Mouse (Mus musculus) hindbrain, embryonic 13.5 days (tissue): ENCODE measurements around the gene Edem2. TPM values are rescaled to one million over a fixed set of nuclear protein-coding genes. Genes with fewer than 3 reads are reported as not detected.

ENCODE experiments used
- ATAC-seq: fragments of 200-750 bp; cut with Nextera tagmentation; 2 replicates; pipeline ENCODE4 v1.8.0; 2017; ENCODE audit warnings: moderate TSS enrichment; ENCODE audit not compliant: low FRiP score
- H3K27ac ChIP-seq: fragments of 300-500 bp; sonication (generic); 2 replicates; pipeline ENCODE4 v1.5.1; 2015; ENCODE audit warnings: inconsistent platforms, mild to moderate bottlenecking, moderate library complexity
- H3K27me3 ChIP-seq: fragments of 300-500 bp; sonication (generic); 2 replicates; pipeline ENCODE4 v1.6.1; 2015; ENCODE audit warnings: mild to moderate bottlenecking, inconsistent platforms
- H3K36me3 ChIP-seq: fragments of 300-500 bp; sonication (generic); 2 replicates; pipeline ENCODE4 v1.6.1; 2015; ENCODE audit warnings: mild to moderate bottlenecking, inconsistent platforms
- H3K4me1 ChIP-seq: fragments of 300-500 bp; sonication (generic); replicated peaks from 2 replicates; pipeline ENCODE4 v1.6.1; 2015; ENCODE audit warnings: inconsistent platforms
- H3K4me2 ChIP-seq: fragments of 300-500 bp; sonication (generic); 2 replicates; pipeline ENCODE4 v1.6.1; 2015; ENCODE audit warnings: inconsistent platforms, mild to moderate bottlenecking, moderate library complexity
- H3K4me3 ChIP-seq: fragments of 300-500 bp; sonication (generic); 2 replicates; pipeline ENCODE4 v1.5.1; 2015; ENCODE audit warnings: mild to moderate bottlenecking, inconsistent platforms
- H3K9ac ChIP-seq: fragments of 300-500 bp; sonication (generic); 2 replicates; pipeline ENCODE4 v1.6.1; 2015; ENCODE audit warnings: mild to moderate bottlenecking, inconsistent platforms
- H3K9me3 ChIP-seq: fragments of 300-500 bp; sonication (generic); 2 replicates; pipeline ENCODE4 v1.6.1; 2016; ENCODE audit warnings: inconsistent platforms
- WGBS: fragments of 180-500 bp; shearing (Covaris S2); methylation state at CpG from one replicate; pipeline ENCODE4 v1.1.7; 2015; 5-methylcytosine and 5-hydroxymethylcytosine counted together
- polyA plus RNA-seq: library from polyadenylated mRNA; unstranded; fragments of >200 nt; fragmentation: Nextera tagmentation; extraction: Ambion mirVana; gene quantifications from 2 replicates; pipeline ENCODE4 v1.2.1, GENCODE M21; 2015

Edem2 gene
- polyA plus RNA-seq, 1 experiment from 2014 or later, result 45.3 TPM

DNA sequence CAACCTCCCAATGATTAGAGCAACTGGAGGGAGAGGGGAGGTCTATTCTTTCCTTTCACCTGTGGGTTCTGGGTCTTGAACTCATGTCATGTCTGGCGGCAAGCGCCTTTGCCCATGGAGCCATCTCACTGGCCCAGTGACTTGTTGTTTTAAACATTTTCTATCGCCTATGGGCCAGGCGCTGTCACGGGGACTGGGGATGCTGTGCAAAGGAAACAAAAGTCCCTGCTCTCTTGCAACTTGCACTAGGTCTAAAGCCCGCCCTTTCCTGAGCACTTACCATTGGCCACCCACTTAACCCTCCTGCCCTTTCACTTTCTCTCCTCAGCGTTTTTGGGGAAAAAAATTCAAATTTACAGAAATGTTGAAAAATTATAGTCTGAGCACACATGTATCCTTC, 32.4 kb downstream of the Edem2 start:
- no peaks in the 10 kb centered on the region for H3K9me3 ChIP-seq
- H3K4me1 ChIP-seq, result no peaks in the 10 kb centered on the region
- H3K4me2 ChIP-seq, result no peak overlapping the region
- no peak for ATAC-seq
- no peak overlapping the region for H3K27ac ChIP-seq
- H3K4me3 ChIP-seq, result no peak overlapping the region
- WGBS, result 73% methylated on average over 7 of the region's 7 CpGs
- H3K27me3 ChIP-seq, result no peaks in the 10 kb centered on the region
- H3K36me3 ChIP-seq, result peaks cover 15% of the 10 kb centered on the region
- H3K9ac ChIP-seq, result no peak overlapping the region

DNA sequence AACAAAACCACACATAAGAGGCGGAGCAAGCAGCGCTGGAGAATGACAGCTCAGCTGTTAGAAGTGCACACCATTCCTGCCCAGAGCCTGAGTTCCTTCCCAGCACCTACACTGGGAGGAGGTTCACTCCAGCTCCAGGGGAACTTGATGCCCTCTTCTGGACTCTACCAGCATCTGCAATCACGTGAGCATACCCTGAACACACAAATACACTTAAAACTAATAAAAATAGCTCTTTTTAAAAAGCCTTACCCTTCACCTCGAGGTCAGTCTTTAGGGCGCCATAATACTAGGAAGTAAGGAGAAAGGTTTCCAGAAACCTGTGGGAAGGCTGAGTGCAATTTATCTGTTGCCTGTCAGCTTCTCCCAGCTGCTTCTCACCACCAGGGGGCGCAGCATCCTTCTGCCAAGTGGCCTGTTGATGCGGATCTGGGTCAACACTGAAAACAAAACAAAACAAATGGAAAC, 33.1 kb downstream of the Edem2 start:
- WGBS, result 12% methylated on average over 7 of the region's 7 CpGs
- Histone ChIP-seq H3K4me2 (no peak overlapping the region), H3K4me3 (no peak overlapping the region), H3K27me3 (no peaks in the 10 kb centered on the region), H3K27ac (no peak overlapping the region), H3K9me3 (no peaks in the 10 kb centered on the region), H3K9ac (no peak overlapping the region), H3K36me3 (peaks cover 7% of the 10 kb centered on the region), H3K4me1 (peaks cover 2% of the 10 kb centered on the region)
- no peak for ATAC-seq

DNA sequence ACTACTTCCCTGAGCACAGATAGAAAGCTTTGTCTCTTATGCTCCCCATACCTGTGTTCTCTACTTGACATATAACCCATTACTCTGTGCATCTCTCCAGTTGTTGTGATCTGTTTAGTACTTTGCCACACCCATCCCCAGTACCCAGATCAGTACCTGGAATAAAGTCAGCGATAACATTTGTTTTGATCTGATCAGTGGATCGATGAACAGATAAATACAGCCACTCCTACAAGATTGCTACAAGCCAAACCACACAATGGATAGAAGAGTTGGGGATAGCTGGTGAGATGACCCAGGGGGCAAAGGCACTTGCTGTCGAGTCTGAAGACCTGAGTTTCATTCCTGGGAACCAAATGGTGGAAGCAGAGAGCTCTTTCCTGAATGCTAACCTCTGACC, 34.0 kb downstream of the Edem2 start:
- 75% methylated on average over 3 of the region's 3 CpGs for WGBS
- Histone ChIP-seq H3K36me3 (no peaks in the 10 kb centered on the region), H3K4me3 (no peak overlapping the region), H3K27ac (no peak overlapping the region), H3K4me2 (no peak overlapping the region), H3K4me1 (peaks cover 10% of the 10 kb centered on the region), H3K27me3 (no peaks in the 10 kb centered on the region), H3K9ac (no peak overlapping the region), H3K9me3 (no peaks in the 10 kb centered on the region)
- no peak for ATAC-seq

DNA sequence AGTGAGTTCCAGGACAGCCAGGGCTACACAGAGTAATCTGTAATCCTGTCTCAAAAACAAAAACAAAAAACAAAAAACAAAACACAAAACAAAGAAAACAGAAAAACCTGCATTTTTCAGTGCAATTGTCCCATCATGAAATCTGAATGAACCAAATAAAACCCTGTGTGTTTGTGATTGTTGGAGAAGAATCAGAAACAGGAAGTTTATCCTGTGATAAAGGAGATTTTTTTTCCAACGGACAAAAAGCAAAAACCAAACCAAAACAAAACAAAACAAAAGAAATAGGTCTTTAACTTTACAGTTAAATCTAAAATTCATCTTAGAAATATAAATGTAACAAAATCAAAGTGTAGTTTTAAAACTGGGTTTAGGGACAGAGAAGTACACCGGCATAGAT, 34.7 kb downstream of the Edem2 start:
- no peak for ATAC-seq
- 80% methylated on average over 2 of the region's 2 CpGs for WGBS
- no peaks in the 10 kb centered on the region for H3K36me3 ChIP-seq

DNA sequence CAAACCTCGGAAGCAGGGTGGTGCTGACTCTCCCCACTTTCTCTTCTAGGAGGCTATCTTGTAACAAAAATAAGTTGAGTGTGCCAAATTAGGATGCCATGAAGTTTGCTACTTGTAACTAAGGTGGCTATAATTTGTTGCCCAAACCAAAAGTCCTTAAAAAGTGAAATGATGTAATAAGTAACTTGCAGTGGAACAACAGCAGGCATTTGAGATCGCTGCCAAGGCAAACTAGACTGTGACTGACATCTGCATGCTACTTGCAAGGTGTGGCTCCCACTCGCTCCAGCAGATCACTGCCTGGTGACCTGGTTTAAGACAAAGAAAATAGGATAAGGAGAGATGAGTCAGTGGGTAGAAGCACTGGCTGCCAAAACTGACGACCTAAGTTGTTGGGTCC, 36.1 kb downstream of the Edem2 start:
- Histone ChIP-seq H3K4me1 (peaks cover 25% of the 10 kb centered on the region), H3K27ac (no peak overlapping the region), H3K4me2 (no peak overlapping the region), H3K9me3 (no peaks in the 10 kb centered on the region), H3K9ac (no peak overlapping the region), H3K27me3 (no peaks in the 10 kb centered on the region), H3K4me3 (no peak overlapping the region), H3K36me3 (no peaks in the 10 kb centered on the region)
- WGBS, result 82% methylated on average over 4 of the region's 4 CpGs
- no peak for ATAC-seq

More for the DNA sequence above, 34.7 kb downstream of the Edem2 start:
- Histone ChIP-seq H3K27ac (no peak overlapping the region), H3K27me3 (no peaks in the 10 kb centered on the region), H3K9ac (no peak overlapping the region), H3K4me2 (no peak overlapping the region), H3K9me3 (no peaks in the 10 kb centered on the region), H3K4me3 (no peak overlapping the region), H3K4me1 (peaks cover 17% of the 10 kb centered on the region)

DNA sequence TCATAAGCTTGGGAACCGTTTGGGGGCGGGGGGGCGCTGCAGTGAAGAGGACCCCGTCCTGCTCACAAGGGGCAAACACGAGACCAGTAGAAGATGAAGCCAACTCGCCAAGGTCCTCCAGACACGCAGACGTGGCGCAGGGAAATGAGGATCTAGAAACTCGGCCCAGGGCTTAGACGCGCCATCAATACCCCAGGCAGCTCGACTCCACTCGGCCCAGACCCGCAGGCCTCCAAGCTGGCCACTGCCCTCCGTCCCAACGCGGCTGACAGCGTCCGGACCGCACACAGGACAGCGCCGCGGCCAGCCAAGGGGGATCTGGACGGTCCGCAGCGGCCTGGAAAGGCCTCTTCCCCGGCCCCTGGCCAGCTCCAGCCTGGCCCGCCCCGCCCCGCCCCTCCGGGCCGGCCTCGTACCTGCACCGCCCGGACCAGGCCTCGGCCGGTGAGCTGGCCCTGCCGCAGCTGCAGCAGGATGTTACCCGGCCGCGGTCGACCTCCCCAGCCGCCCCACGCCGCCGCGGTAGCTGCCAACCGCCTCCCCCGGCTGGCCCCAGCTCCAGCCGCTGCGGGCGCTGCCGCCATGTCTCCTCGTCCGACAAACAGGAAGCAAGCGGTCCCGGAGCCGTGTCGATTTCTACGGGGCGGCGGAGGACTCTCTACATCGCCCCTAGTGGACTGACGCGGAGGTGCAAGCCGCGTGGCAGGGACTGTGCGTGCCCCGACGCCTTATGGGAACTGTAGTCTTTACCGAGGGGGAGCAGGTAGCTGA, 37.4 kb downstream of the Edem2 start, which contains the start of gene Trpc4ap:
TSS of gene Trpc4ap (minus strand) at position 662 of the 771 bp plus-strand sequence.
- H3K4me2 ChIP-seq, result peak within 1 kb of the TSS; percentile 72
- peaks cover 4% of the 10 kb centered on the region for H3K36me3 ChIP-seq
- H3K4me1 ChIP-seq, result peaks cover 28% of the 10 kb centered on the region
- H3K9ac ChIP-seq, result peak within 1 kb of the TSS; percentile 99
- under 1% methylated on average over 63 of the region's 72 CpGs for WGBS
- peak; percentile 93 for ATAC-seq
- H3K27me3 ChIP-seq, result no peaks in the 10 kb centered on the region
- peak within 1 kb of the TSS; percentile 98 for H3K4me3 ChIP-seq
- no peaks in the 10 kb centered on the region for H3K9me3 ChIP-seq
- H3K27ac ChIP-seq, result peak within 1 kb of the TSS; percentile 95

DNA sequence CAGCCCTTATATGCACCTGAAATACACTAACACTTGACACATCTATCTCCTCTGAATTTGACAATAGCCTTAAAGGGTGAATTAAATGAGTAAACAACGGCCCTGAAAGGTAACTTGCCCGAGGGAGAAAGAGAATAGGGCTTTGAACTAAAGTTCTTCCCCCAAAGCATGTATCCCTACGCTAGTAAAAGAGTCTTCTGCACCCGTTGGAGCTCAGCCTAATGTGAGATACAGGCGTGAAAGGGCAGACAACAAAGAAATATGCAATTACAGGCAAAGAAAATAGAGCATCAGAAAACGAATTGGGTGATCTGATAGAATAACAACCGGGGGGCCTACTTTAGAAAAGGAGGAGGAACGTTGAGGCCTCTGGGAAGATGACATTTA, 37.9 kb downstream of the Edem2 start:
- 5% methylated on average over 8 of the region's 8 CpGs for WGBS
- no peak for ATAC-seq
- peak overlapping the region; percentile 98 for H3K4me3 ChIP-seq

DNA sequence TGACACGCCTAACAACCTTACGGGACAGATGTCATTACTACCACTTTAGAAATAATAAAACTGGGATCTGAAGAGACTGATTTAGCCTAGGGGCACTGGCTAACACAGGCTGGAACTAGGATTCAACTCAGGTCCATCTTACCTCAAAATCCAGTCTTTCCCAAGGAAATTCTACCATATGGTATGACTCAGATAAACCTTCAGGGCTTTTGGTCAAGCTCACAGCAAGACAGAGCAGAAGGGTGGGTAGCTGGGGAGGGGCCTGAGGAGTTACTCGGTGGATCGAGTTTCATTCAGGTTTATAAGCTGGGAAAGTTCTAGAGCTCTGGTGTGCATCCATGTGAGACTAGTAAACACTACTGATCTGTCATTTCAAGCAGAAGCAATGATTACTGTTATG, 40.1 kb downstream of the Edem2 start:
- H3K27me3 ChIP-seq, result no peaks in the 10 kb centered on the region
- ATAC-seq, result no peak
- H3K4me1 ChIP-seq, result peaks cover 33% of the 10 kb centered on the region
- no peaks in the 10 kb centered on the region for H3K9me3 ChIP-seq
- H3K27ac ChIP-seq, result no peak overlapping the region
- H3K4me2 ChIP-seq, result no peak overlapping the region
- no peak overlapping the region for H3K9ac ChIP-seq
- WGBS, result 89% methylated on average over 4 of the region's 4 CpGs
- no peak overlapping the region for H3K4me3 ChIP-seq
- H3K36me3 ChIP-seq, result peaks cover 4% of the 10 kb centered on the region

More for the DNA sequence above, 37.9 kb downstream of the Edem2 start:
- Histone ChIP-seq H3K36me3 (peaks cover 4% of the 10 kb centered on the region), H3K9me3 (no peaks in the 10 kb centered on the region), H3K27ac (peak overlapping the region; percentile 95), H3K27me3 (no peaks in the 10 kb centered on the region), H3K4me2 (peak overlapping the region; percentile 72), H3K9ac (peak overlapping the region; percentile 99), H3K4me1 (peaks cover 31% of the 10 kb centered on the region)

DNA sequence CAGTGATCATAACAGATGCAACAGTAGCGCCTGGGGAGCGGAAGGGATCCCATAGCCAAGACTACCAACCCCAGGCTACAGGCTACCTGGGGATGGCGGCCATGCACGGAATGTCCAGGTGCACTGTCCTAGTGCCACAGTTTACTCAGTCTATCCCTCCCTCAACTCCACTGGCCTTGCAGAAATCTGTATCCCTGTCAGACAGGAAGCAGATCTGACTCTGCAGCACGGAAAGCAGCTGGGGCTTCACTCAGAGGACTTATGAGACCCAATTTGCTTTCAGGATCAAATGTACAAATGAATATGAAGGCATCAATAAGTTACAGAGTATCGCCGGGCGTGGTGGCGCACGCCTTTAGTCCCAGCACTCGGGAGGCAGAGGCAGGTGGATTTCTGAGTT, 41.5 kb downstream of the Edem2 start:
- no peaks in the 10 kb centered on the region for H3K9me3 ChIP-seq
- no peak overlapping the region for H3K27ac ChIP-seq
- no peak for ATAC-seq
- H3K9ac ChIP-seq, result no peak overlapping the region
- 97% methylated on average over 11 of the region's 11 CpGs for WGBS
- peaks cover 33% of the 10 kb centered on the region for H3K4me1 ChIP-seq
- no peak overlapping the region for H3K4me3 ChIP-seq
- H3K27me3 ChIP-seq, result no peaks in the 10 kb centered on the region
- peaks cover 4% of the 10 kb centered on the region for H3K36me3 ChIP-seq
- no peak overlapping the region for H3K4me2 ChIP-seq

DNA sequence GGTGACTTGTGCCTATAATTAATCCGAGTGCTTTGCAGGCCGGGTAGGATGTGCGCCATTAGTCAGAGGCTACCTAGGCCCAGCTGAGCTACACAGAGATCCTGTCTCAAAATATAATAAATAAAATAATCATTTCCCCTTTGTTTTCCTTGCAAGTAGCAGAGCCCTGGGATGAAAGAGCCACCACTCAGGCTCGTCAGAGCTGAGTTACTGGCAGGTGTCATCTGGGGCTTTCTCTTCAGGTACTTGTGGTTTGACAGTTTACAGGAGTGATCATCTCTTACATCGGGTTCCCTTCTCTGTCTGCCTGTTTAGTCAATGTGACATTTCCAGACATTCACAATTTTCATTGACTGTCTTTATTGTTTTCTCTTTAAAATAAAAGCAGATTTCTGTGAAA, 42.7 kb downstream of the Edem2 start:
- Histone ChIP-seq H3K27me3 (no peaks in the 10 kb centered on the region), H3K9ac (no peak overlapping the region), H3K27ac (no peak overlapping the region), H3K9me3 (no peaks in the 10 kb centered on the region), H3K4me2 (no peak overlapping the region), H3K36me3 (peaks cover 4% of the 10 kb centered on the region), H3K4me1 (peaks cover 33% of the 10 kb centered on the region), H3K4me3 (no peak overlapping the region)
- ATAC-seq, result no peak
- WGBS, result 84% methylated on average over 5 of the region's 5 CpGs

DNA sequence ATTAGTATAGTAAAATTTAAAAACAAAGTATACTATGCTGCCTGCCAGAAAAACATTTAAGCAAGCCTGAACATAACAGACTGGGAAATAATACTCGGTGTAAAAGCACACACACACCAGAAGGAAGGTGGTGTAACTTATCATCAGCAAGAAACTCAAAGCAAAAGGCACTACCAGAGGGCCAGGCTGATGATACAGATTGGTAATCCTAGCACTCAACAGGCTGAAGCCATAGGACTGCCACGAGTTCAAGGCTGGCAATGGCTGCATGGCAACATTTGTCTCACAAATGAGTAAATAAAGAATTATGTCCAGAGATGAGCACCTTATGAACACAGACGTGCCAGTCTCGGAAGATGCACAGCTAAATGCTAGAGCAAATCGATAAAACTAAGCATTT, 45.5 kb downstream of the Edem2 start:
- H3K4me2 ChIP-seq, result no peak overlapping the region
- no peaks in the 10 kb centered on the region for H3K27me3 ChIP-seq
- peaks cover 16% of the 10 kb centered on the region for H3K4me1 ChIP-seq
- H3K36me3 ChIP-seq, result peaks cover 4% of the 10 kb centered on the region
- WGBS, result 95% methylated on average over 5 of the region's 5 CpGs
- no peak overlapping the region for H3K9ac ChIP-seq
- no peaks in the 10 kb centered on the region for H3K9me3 ChIP-seq
- H3K27ac ChIP-seq, result no peak overlapping the region
- no peak for ATAC-seq
- H3K4me3 ChIP-seq, result no peak overlapping the region

DNA sequence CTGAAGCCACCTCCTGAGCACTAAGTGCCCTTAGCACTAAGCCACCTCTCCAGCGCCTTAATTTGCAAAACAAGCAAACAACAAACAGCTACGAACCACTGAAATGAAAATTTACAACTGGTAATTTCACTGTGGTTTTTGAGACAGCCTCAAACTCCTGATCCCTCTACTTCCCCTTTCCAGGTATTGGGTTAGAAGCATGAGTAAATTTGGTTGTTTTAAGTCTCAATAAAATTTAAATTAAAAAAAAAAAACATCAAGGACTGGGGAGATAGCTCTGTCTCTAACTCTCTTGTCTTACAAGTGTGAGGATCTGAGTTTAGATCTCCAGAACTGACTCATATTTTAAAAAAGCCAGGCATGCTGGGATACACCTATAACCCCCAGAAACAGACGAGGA, 46.1 kb downstream of the Edem2 start:
- H3K36me3 ChIP-seq, result peaks cover 4% of the 10 kb centered on the region
- H3K27ac ChIP-seq, result no peak overlapping the region
- no peaks in the 10 kb centered on the region for H3K9me3 ChIP-seq
- peaks cover 15% of the 10 kb centered on the region for H3K4me1 ChIP-seq
- no peak overlapping the region for H3K9ac ChIP-seq
- H3K4me2 ChIP-seq, result no peak overlapping the region
- no peaks in the 10 kb centered on the region for H3K27me3 ChIP-seq
- 73% methylated on average over 3 of the region's 3 CpGs for WGBS
- ATAC-seq, result no peak
- H3K4me3 ChIP-seq, result no peak overlapping the region

DNA sequence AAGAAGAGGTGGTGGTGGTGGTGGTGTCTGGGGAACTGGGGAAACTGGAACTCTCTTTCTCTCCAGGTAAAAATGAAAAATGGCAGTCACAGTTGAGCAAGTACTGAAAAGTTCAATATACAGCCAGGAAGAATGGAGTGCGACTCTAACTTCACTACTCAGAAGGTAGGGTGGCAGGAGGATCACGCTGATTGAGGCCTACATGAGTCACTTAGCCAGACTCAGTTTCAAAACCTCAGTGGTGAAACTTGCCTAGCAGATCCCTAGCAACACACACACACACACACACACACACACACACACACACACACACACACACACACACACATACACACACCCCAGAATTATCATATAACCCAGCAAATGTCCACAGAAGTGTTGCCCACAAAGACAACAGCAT, 47.4 kb downstream of the Edem2 start:
- Histone ChIP-seq H3K27me3 (no peaks in the 10 kb centered on the region), H3K4me3 (no peak overlapping the region), H3K9ac (no peak overlapping the region), H3K4me1 (peaks cover 12% of the 10 kb centered on the region), H3K36me3 (no peaks in the 10 kb centered on the region), H3K4me2 (no peak overlapping the region), H3K27ac (no peak overlapping the region), H3K9me3 (no peaks in the 10 kb centered on the region)
- no peak for ATAC-seq
- WGBS, result 90% methylated on average over 2 of the region's 2 CpGs
